Mouse (Mus musculus) limb, embryonic 11.5 days (tissue): ENCODE measurements around the gene Bco1. TPM values are rescaled to one million over a fixed set of nuclear protein-coding genes. Genes with fewer than 3 reads are reported as not detected.

Experiments
- ATAC-seq: fragments of 200-750 bp; cut with Nextera tagmentation; 2 replicates; pipeline ENCODE4 v1.8.0; 2017; ENCODE audit warnings: low read depth; ENCODE audit not compliant: insufficient number of reproducible peaks, low FRiP score, low TSS enrichment
- DNase-seq: peaks from one replicate; pipeline ENCODE4 v3.0.0-alpha.2; 2015; ENCODE audit warnings: low spot score
- H3K27ac ChIP-seq: fragments of 300-500 bp; sonication (generic); replicated peaks from 2 replicates; pipeline ENCODE4 v1.5.1; 2014; ENCODE audit warnings: low read depth, mild to moderate bottlenecking, low read length
- H3K27me3 ChIP-seq: fragments of 300-500 bp; sonication (generic); 2 replicates; pipeline ENCODE4 v1.6.1; 2014; ENCODE audit warnings: mild to moderate bottlenecking, low read length, mixed read lengths; ENCODE audit not compliant: control insufficient read depth, insufficient read depth
- H3K36me3 ChIP-seq: fragments of 300-500 bp; sonication (generic); 2 replicates; pipeline ENCODE4 v1.6.1; 2014; ENCODE audit warnings: mild to moderate bottlenecking, low read length, moderate library complexity, mixed read lengths; ENCODE audit not compliant: control insufficient read depth, insufficient read depth
- H3K4me1 ChIP-seq: fragments of 300-500 bp; sonication (generic); 2 replicates; pipeline ENCODE4 v1.6.1; 2014; ENCODE audit warnings: low read length, mixed read lengths; ENCODE audit not compliant: control insufficient read depth, insufficient read depth
- H3K4me2 ChIP-seq: fragments of 300-500 bp; sonication (generic); 2 replicates; pipeline ENCODE4 v1.6.1; 2014; ENCODE audit warnings: low read depth, mild to moderate bottlenecking, moderate library complexity; ENCODE audit not compliant: severe bottlenecking
- H3K4me3 ChIP-seq: fragments of 300-500 bp; sonication (generic); 2 replicates; pipeline ENCODE4 v1.5.1; 2014; ENCODE audit warnings: low read depth, low read length
- H3K9ac ChIP-seq: fragments of 300-500 bp; sonication (generic); 2 replicates; pipeline ENCODE4 v1.6.1; 2014; ENCODE audit warnings: mild to moderate bottlenecking, low read length
- H3K9me3 ChIP-seq: fragments of 300-500 bp; sonication (generic); 2 replicates; pipeline ENCODE4 v1.6.1; 2016; ENCODE audit warnings: low read length; ENCODE audit not compliant: control insufficient read depth
- WGBS: fragments of 180-500 bp; shearing (Covaris S2); extraction: QIAGEN DNeasy Blood & Tissue Kit; methylation state at CpG from one replicate; pipeline ENCODE4 v1.1.7; 2014; 5-methylcytosine and 5-hydroxymethylcytosine counted together
- polyA plus RNA-seq: library from polyadenylated mRNA; unstranded; fragments of >200 nt; fragmentation: Nextera tagmentation; extraction: Ambion mirVana; gene quantifications from 2 replicates; pipeline ENCODE4 v1.2.1, GENCODE M21; 2014

Gene Bco1
- polyA plus RNA-seq, 1 experiment from 2014 or later = not detected

GRCm38 (mm10) chr8:117079652-117080051 is 16.0 kb upstream of the Bco1 start:
- Histone ChIP-seq H3K27me3 (no peaks in the 10 kb centered on the region), H3K4me3 (no peak overlapping the region), H3K4me1 (no peaks in the 10 kb centered on the region), H3K9ac (no peak overlapping the region), H3K27ac (no peak overlapping the region), H3K36me3 (no peaks in the 10 kb centered on the region), H3K4me2 (no peak overlapping the region), H3K9me3 (no peaks in the 10 kb centered on the region)
- DNase-seq (no peak), ATAC-seq (no peak)
- 92% methylated on average over 14 of the region's 14 CpGs for WGBS

DNA sequence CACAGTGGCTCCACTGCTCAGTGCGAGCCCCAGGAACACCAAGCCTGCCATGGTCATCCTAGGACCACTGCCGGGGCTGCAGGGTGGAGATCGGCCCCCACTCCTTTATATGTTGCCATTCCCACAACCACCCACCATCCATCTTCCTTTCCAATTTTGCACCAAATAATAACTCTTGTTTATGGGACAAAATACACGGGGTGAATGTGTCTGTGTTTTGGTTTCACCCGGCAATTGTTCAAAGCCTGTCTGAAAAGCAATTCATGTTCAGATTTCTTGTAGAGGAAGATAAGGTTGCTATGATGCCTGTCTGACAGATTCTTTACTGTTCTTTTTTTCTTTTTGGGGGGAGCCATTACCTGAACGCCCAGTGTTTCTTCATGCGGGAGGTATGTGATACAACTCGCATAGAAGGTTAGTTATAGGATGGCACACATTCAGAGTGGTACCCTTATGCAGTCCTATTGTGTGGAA is 13.2 kb upstream of the Bco1 start, which contains the start of gene Pkd1l2:
Pkd1l2 (minus strand) TSS at position 51 of the 474 bp plus-strand sequence.
- Histone ChIP-seq H3K27me3 (no peaks in the 10 kb centered on the region), H3K4me1 (no peaks in the 10 kb centered on the region), H3K9me3 (no peaks in the 10 kb centered on the region), H3K9ac (no peak within 1 kb of the TSS), H3K36me3 (no peaks in the 10 kb centered on the region), H3K4me3 (no peak within 1 kb of the TSS), H3K4me2 (no peak within 1 kb of the TSS), H3K27ac (no peak within 1 kb of the TSS)
- WGBS = 84% methylated on average over 8 of the region's 8 CpGs
- DNase-seq = no peak
- ATAC-seq = no peak

- DNase-seq (no peak), ATAC-seq (no peak)
- no peaks in the 10 kb centered on the region for H3K4me1 ChIP-seq
- H3K27ac ChIP-seq = no peak overlapping the region
- no peaks in the 10 kb centered on the region for H3K9me3 ChIP-seq
- no peak overlapping the region for H3K4me2 ChIP-seq
- H3K4me3 ChIP-seq = no peak overlapping the region
- H3K36me3 ChIP-seq = no peaks in the 10 kb centered on the region
- no peaks in the 10 kb centered on the region for H3K27me3 ChIP-seq
- H3K9ac ChIP-seq = no peak overlapping the region
- 78% methylated on average over 9 of the region's 9 CpGs for WGBS
Measured at GRCm38 (mm10) chr8:117082947-117083559, 12.6 kb upstream of the Bco1 start.

DNA sequence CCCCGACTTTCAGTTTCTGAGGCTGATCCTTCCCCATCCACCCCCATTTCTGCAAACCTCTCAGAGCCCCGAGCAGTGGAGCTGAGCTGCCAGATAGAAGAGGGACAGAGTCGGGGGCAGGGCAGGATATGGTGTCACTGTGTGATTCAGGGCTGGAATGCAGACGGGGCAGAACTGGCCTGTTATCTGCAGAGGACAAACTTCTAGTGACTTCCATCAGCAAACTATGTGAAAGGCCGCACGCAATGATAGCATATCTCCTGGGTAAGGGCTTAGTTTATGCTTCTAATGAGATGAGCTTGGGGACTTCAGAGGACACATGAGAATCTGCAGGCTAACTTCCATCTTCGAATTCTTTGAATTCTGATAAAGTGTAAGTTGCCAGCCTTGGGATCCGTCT is 10.1 kb upstream of the Bco1 start:
- no peak overlapping the region for H3K4me3 ChIP-seq
- H3K27me3 ChIP-seq = no peaks in the 10 kb centered on the region
- WGBS = 59% methylated on average over 8 of the region's 8 CpGs
- H3K4me1 ChIP-seq = no peaks in the 10 kb centered on the region
- H3K9ac ChIP-seq = no peak overlapping the region
- DNase-seq (no peak), ATAC-seq (no peak)
- H3K4me2 ChIP-seq = no peak overlapping the region
- H3K36me3 ChIP-seq = no peaks in the 10 kb centered on the region
- no peaks in the 10 kb centered on the region for H3K9me3 ChIP-seq
- H3K27ac ChIP-seq = no peak overlapping the region

GRCm38 (mm10) chr8:117087036-117087435 is 8.6 kb upstream of the Bco1 start:
- ATAC-seq = no peak

GRCm38 (mm10) chr8:117089802-117090201 is 5.9 kb upstream of the Bco1 start:
- Histone ChIP-seq H3K4me1 (no peaks in the 10 kb centered on the region), H3K27ac (no peak overlapping the region), H3K9ac (no peak overlapping the region), H3K4me3 (no peak overlapping the region), H3K9me3 (no peaks in the 10 kb centered on the region), H3K36me3 (no peaks in the 10 kb centered on the region), H3K4me2 (no peak overlapping the region), H3K27me3 (no peaks in the 10 kb centered on the region)
- ATAC-seq (no peak), DNase-seq (no peak)
- 90% methylated on average over 4 of the region's 4 CpGs for WGBS

More at GRCm38 (mm10) chr8:117087036-117087435, 8.6 kb upstream of the Bco1 start:
- no peak overlapping the region for H3K9ac ChIP-seq
- no peak overlapping the region for H3K4me2 ChIP-seq
- H3K27me3 ChIP-seq = no peaks in the 10 kb centered on the region
- no peaks in the 10 kb centered on the region for H3K36me3 ChIP-seq
- no peaks in the 10 kb centered on the region for H3K4me1 ChIP-seq
- no peak overlapping the region for H3K4me3 ChIP-seq
- no peak for DNase-seq
- no peaks in the 10 kb centered on the region for H3K9me3 ChIP-seq
- no peak overlapping the region for H3K27ac ChIP-seq

GRCm38 (mm10) chr8:117094053-117094452 is 1.6 kb upstream of the Bco1 start:
- Histone ChIP-seq H3K4me2 (no peak overlapping the region), H3K4me1 (no peaks in the 10 kb centered on the region; the same call in 1 of the 2 replicates), H3K4me3 (no peak overlapping the region), H3K36me3 (no peaks in the 10 kb centered on the region), H3K27ac (no peak overlapping the region), H3K9ac (no peak overlapping the region), H3K9me3 (no peaks in the 10 kb centered on the region), H3K27me3 (no peaks in the 10 kb centered on the region)
- no peak for ATAC-seq
- DNase-seq = no peak
- 66% methylated on average over 5 of the region's 5 CpGs for WGBS

DNA sequence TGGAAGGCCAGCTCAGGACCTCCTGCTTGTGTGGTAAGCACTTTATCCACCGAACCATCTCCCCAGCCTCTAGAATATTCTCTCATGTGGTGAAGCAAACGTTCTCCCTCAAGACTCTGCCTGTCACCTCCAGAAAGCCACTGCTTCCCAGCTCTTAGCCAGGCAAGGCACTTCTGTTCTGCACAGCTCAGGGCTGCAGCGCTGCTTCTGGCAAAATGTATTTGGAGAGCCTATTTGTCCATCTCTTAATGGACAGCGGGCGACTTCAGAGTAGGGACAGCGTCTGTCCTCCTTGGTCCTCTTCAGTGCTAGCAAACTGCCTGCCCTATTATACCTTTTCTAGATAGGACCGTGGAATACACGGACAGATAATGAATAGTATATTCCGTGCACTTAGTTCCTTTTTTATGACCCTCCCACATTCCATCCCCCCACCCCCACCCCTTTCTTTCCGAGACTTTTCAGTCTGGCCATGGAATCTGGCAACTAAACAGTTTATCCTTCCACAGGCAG is 1.5 kb downstream of the Bco1 start:
- H3K9me3 ChIP-seq = no peaks in the 10 kb centered on the region
- H3K4me3 ChIP-seq = no peak overlapping the region
- H3K27me3 ChIP-seq = no peaks in the 10 kb centered on the region
- WGBS = 78% methylated on average over 10 of the region's 10 CpGs
- ATAC-seq = no peak
- no peak for DNase-seq
- no peak overlapping the region for H3K9ac ChIP-seq
- H3K4me1 ChIP-seq = no peaks in the 10 kb centered on the region; the same call in 1 of the 2 replicates
- H3K4me2 ChIP-seq = no peak overlapping the region
- no peaks in the 10 kb centered on the region for H3K36me3 ChIP-seq
- H3K27ac ChIP-seq = no peak overlapping the region
